Mouse (Mus musculus) cortical plate, adult 2 months (tissue): ENCODE measurements around the gene Mon1a.

Experiments
- CTCF ChIP-seq: fragments of 200-500 bp; IDR thresholded peaks from 2 replicates; pipeline ENCODE4 v1.5.1; 2011; ENCODE audit warnings: mild to moderate bottlenecking, control low read depth, low read length; ENCODE audit not compliant: insufficient read depth; ENCODE audit errors: extremely low read depth
- POLR2A ChIP-seq: fragments of 200-500 bp; IDR thresholded peaks from 2 replicates; pipeline ENCODE4 v1.6.1; 2011; ENCODE audit warnings: mild to moderate bottlenecking, low read length, control low read depth; ENCODE audit not compliant: insufficient read depth; ENCODE audit errors: extremely low read depth

DNA sequence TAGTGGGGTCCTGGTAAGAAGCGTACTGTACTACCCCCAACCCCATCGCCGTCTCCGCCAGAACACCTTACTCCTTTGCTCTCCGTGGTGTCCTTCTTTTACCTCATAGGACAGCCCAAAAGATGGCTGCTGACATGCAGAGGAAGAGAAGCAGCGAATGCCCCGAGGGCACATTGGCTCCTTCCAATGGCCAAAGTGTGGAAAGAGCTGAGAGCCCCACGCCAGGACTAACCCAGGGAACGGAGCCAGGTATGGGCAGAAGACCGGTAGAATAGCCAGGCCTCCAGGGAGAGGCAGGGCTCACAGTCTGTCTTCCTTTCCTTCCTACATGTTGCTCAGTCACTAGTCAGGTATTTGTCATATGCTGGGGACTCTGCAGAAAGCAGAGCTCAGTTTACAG lies 10.6 kb downstream of the Mon1a start:
- no peak for TF ChIP-seq POLR2A
- TF ChIP-seq CTCF = no peak
